Mouse (Mus musculus) urinary bladder, postnatal 14 days (tissue): ENCODE data around the gene Gm20388.

Experiments used
- DNase-seq: peaks from one replicate; pipeline ENCODE4 v3.0.0; 2021; ENCODE audit warnings: low spot score

Gm20388 gene

GRCm38 (mm10) chr8:120230081-120230480, 319.4 kb downstream of the Gm20388 start:
- no peak for DNase-seq

- no peak for DNase-seq
Observed at GRCm38 (mm10) chr8:120230715-120231614, 320.3 kb downstream of the Gm20388 start.

GRCm38 (mm10) chr8:120231870-120232269, 321.2 kb downstream of the Gm20388 start:
- no peak for DNase-seq

- no peak for DNase-seq
Observed at GRCm38 (mm10) chr8:120232398-120232797, 321.8 kb downstream of the Gm20388 start.

GRCm38 (mm10) chr8:120232913-120233312, 322.3 kb downstream of the Gm20388 start:
- DNase-seq = no peak

GRCm38 (mm10) chr8:120234457-120234856, 323.8 kb downstream of the Gm20388 start:
- no peak for DNase-seq

GRCm38 (mm10) chr8:120234866-120235265, 324.2 kb downstream of the Gm20388 start:
- DNase-seq = no peak

GRCm38 (mm10) chr8:120243222-120243621, 332.6 kb downstream of the Gm20388 start:
- DNase-seq = no peak

- no peak for DNase-seq
Observed at GRCm38 (mm10) chr8:120243916-120244451, 333.3 kb downstream of the Gm20388 start.

GRCm38 (mm10) chr8:120244553-120244952, 333.9 kb downstream of the Gm20388 start:
- no peak for DNase-seq

- no peak for DNase-seq
Observed at GRCm38 (mm10) chr8:120247618-120248017, 337.0 kb downstream of the Gm20388 start.

GRCm38 (mm10) chr8:120248031-120248430, 337.4 kb downstream of the Gm20388 start:
- DNase-seq = no peak

GRCm38 (mm10) chr8:120248451-120248850, 337.8 kb downstream of the Gm20388 start:
- no peak for DNase-seq

- DNase-seq = no peak
Observed at GRCm38 (mm10) chr8:120249800-120250336, 339.2 kb downstream of the Gm20388 start.

GRCm38 (mm10) chr8:120250750-120251410, 340.2 kb downstream of the Gm20388 start:
- DNase-seq = no peak

GRCm38 (mm10) chr8:120251411-120252035, 340.9 kb downstream of the Gm20388 start:
- DNase-seq = peak; percentile 60

GRCm38 (mm10) chr8:120253626-120254025, 343.0 kb downstream of the Gm20388 start:
- no peak for DNase-seq

GRCm38 (mm10) chr8:120255406-120255987, 344.9 kb downstream of the Gm20388 start:
- DNase-seq = no peak

GRCm38 (mm10) chr8:120256958-120257357, 346.3 kb downstream of the Gm20388 start:
- DNase-seq = no peak

GRCm38 (mm10) chr8:120259206-120259605, 348.6 kb downstream of the Gm20388 start:
- no peak for DNase-seq

GRCm38 (mm10) chr8:120260677-120261076, 350.0 kb downstream of the Gm20388 start:
- no peak for DNase-seq
